Mouse (Mus musculus): ENCODE measurements around the gene Fkbpl. TPM values are rescaled to one million over a fixed set of nuclear protein-coding genes. Genes with fewer than 3 reads are reported as not detected.

Gene Fkbpl
- polyA plus RNA-seq, 1 experiment, result 6.7 TPM

GRCm38 (mm10) chr17:34661121-34661591, 16.6 kb downstream of the Fkbpl start:
- DNase-seq (ENCODE audit: extremely low spot score in 1 of 2, low spot score in 1 of 2), result no peak

GRCm38 (mm10) chr17:34662468-34662867, 17.9 kb downstream of the Fkbpl start:
- DNase-seq (ENCODE audit: extremely low spot score in 1 of 2, low spot score in 1 of 2), result no peak

- no peak for DNase-seq (ENCODE audit: extremely low spot score in 1 of 2, low spot score in 1 of 2)
These were observed 18.4 kb downstream of the Fkbpl start for GRCm38 (mm10) chr17:34662978-34663377.

GRCm38 (mm10) chr17:34663558-34663957, 19.0 kb downstream of the Fkbpl start:
- no peak for DNase-seq (ENCODE audit: extremely low spot score in 1 of 2, low spot score in 1 of 2)

GRCm38 (mm10) chr17:34664472-34664871, 19.9 kb downstream of the Fkbpl start:
- no peak for DNase-seq (ENCODE audit: extremely low spot score in 1 of 2, low spot score in 1 of 2)

- no peak for DNase-seq (ENCODE audit: extremely low spot score in 1 of 2, low spot score in 1 of 2)
These were observed 25.7 kb downstream of the Fkbpl start, which contains the start of gene Tnxb for GRCm38 (mm10) chr17:34670235-34670634. Gene Tnxb (plus strand): TSS chr17:34670535.

- no peak for DNase-seq (ENCODE audit: extremely low spot score in 1 of 2, low spot score in 1 of 2)
These were observed 26.8 kb downstream of the Fkbpl start for GRCm38 (mm10) chr17:34671151-34672066.

- no peak for DNase-seq (ENCODE audit: extremely low spot score in 1 of 2, low spot score in 1 of 2)
These were observed 27.8 kb downstream of the Fkbpl start for GRCm38 (mm10) chr17:34672246-34672792.

- DNase-seq (ENCODE audit: extremely low spot score in 1 of 2, low spot score in 1 of 2), result no peak
These were observed 28.6 kb downstream of the Fkbpl start for GRCm38 (mm10) chr17:34673139-34673538.

- no peak for DNase-seq (ENCODE audit: extremely low spot score in 1 of 2, low spot score in 1 of 2)
These were observed 30.1 kb downstream of the Fkbpl start for GRCm38 (mm10) chr17:34674524-34675204.

GRCm38 (mm10) chr17:34675205-34676092, 30.9 kb downstream of the Fkbpl start:
- no peak for DNase-seq (ENCODE audit: extremely low spot score in 1 of 2, low spot score in 1 of 2)

- no peak for DNase-seq (ENCODE audit: extremely low spot score in 1 of 2, low spot score in 1 of 2)
These were observed 31.5 kb downstream of the Fkbpl start for GRCm38 (mm10) chr17:34676093-34676460.

- no peak for DNase-seq (ENCODE audit: extremely low spot score in 1 of 2, low spot score in 1 of 2)
These were observed 32.1 kb downstream of the Fkbpl start for GRCm38 (mm10) chr17:34676671-34677070.

- no peak for DNase-seq (ENCODE audit: extremely low spot score in 1 of 2, low spot score in 1 of 2)
These were observed 35.6 kb downstream of the Fkbpl start for GRCm38 (mm10) chr17:34680191-34680590.

GRCm38 (mm10) chr17:34680621-34681020, 36.1 kb downstream of the Fkbpl start:
- DNase-seq (ENCODE audit: extremely low spot score in 1 of 2, low spot score in 1 of 2), result no peak

- DNase-seq (ENCODE audit: extremely low spot score in 1 of 2, low spot score in 1 of 2), result no peak
These were observed 36.6 kb downstream of the Fkbpl start for GRCm38 (mm10) chr17:34681132-34681571.

GRCm38 (mm10) chr17:34681881-34682536, 37.4 kb downstream of the Fkbpl start:
- DNase-seq (ENCODE audit: extremely low spot score in 1 of 2, low spot score in 1 of 2), result no peak

GRCm38 (mm10) chr17:34683179-34683578, 38.6 kb downstream of the Fkbpl start:
- no peak for DNase-seq (ENCODE audit: extremely low spot score in 1 of 2, low spot score in 1 of 2)

- no peak for DNase-seq (ENCODE audit: extremely low spot score in 1 of 2, low spot score in 1 of 2)
These were observed 39.2 kb downstream of the Fkbpl start for GRCm38 (mm10) chr17:34683686-34684220.

Measured in frontal cortex, adult 2 months (tissue).